Mouse (Mus musculus): ENCODE data around the gene Nr5a1. TPM values are rescaled to one million over a fixed set of nuclear protein-coding genes. Genes with fewer than 3 reads are reported as not detected.

Gene Nr5a1
- total RNA-seq (2023; ENCODE audit: inconsistent age), result not detected in 4 replicates

DNA sequence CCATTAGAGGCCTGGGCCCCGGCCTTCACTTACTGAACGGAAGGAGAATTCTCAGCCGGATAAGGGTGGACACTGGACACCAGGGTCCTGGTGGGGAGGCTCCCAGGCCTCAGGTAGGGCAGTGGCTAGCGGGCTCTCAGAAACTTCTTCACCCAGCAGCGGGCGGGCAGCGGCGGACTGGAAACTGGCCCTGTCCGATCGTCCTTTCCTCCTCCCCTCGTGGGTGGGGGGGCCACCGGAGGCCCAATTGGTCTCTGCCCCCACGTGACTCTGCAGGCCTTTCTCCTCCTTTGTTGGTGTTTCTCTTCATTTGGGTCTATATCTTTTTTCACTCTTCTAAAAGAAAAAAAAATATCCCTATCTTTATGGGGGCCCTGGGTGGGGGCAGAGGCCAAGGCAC is at the start of gene Nr5a1:
Gene Nr5a1, minus strand, starts transcription at position 219 of the 400 bp plus-strand sequence.

DNA sequence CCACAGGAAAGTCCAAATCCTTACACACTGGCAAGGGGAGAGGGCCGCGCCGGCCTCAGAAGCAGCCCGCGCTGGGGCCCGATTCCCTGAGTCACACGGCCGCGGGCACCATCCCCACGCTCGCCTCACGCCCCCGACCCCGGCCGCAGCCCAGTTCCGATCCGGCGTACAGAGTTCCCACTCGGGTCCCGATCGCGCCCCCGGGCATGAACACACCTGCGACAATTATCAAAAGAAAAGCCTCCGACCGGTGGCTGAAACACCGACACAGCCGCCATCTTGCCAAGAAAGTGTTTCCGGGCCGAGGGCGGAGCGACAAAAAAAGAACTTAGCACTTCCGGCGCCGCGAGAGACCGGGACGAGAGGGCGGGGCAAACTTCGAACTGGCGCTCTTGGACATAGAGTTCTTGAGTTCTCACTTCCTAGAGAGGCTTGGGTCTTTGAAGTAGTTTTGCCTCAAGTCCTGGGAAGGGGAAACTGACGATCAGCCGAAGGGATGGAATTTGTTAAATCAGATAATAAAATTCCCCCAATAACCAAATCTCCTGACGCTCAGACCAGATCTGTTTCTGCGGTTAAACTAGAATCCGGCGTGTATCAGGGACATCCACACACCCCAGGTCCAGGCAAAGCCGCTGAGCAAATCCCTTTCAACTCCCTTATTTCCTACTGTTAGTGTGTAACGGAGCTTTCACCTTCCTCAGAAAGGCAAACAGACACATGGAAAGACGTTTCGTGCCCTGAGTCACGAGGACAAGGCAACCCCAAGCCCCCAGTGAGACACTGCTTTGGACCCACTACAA is 70.5 kb downstream of the Nr5a1 start, which contains the start of gene Psmb7:
Gene Psmb7, minus strand, starts transcription at position 463 of the 803 bp plus-strand sequence.

Other genes with a start within 250 kb of the Nr5a1 start
- 9.2 to 15.5 TPM (median 12.1 TPM) in 4 replicates for gene Nek6, start 202.9 kb downstream of the Nr5a1 start, total RNA-seq (2023; ENCODE audit: inconsistent age)
- 102 to 117 TPM (median 111 TPM) in 4 replicates for gene Psmb7, start 70.5 kb downstream of the Nr5a1 start, total RNA-seq (2023; ENCODE audit: inconsistent age)
- 0.96 to 3.4 TPM (median 2.7 TPM) in 4 replicates for gene Nr6a1, start 213.1 kb upstream of the Nr5a1 start, total RNA-seq (2023; ENCODE audit: inconsistent age)
- gene Olfml2a, start 217.4 kb upstream of the Nr5a1 start, total RNA-seq (2023; ENCODE audit: inconsistent age), result 0.09 TPM in 1 of 4 replicates, not detected in the others

Measured in B cell, adult (primary cell).